Mouse (Mus musculus) embryo, embryonic 10 days (tissue): Measurements from ENCODE around the gene Fzd9.

Experiments used
- DNase-seq: peaks from one replicate; pipeline ENCODE4 v3.0.0-alpha.2; 2015; ENCODE audit warnings: low spot score

The Fzd9 gene

DNA sequence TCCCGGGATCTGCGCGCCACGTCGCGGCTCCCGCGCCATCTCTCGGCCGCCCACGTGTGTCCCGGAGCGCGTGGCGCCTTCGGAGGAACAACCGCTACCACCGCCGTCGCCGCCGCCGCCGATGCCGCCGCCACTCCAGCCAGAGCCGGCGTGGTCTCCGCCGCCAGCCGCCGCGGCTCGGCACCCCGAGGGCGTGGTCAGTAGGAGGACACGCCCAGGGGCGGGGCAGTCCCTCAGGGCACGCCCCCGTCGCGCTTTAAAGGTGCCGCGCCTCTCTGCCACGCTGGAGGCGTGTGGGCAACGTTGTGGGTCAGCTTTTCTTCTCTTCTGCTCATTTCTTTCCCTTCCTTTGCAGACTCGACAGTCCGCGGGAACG is at the start of gene Fzd9:
Gene Fzd9, minus strand, starts transcription at position 152 of the 376 bp plus-strand sequence.
- peak; percentile 94 for DNase-seq

DNA sequence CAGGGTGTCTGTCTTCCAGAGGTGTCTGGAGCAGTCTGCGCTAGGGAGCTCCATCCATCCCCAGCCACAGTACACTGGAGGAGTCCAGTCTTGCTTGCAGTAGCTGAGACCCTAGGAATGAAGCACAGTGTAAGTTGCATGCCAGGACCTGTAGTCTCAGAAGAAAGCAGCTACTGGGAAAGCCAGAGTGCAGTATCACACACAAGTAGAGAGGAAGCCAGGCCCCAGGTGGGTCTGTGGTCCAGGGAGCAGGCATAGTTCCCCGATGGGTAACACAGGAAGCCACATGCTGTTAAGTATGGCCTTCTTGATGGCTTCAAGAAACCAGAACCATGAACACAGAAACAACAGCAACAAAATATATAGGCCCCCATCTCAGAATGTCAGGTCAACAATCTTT is 41.0 kb upstream of the Fzd9 start:
- DNase-seq: no peak

DNA sequence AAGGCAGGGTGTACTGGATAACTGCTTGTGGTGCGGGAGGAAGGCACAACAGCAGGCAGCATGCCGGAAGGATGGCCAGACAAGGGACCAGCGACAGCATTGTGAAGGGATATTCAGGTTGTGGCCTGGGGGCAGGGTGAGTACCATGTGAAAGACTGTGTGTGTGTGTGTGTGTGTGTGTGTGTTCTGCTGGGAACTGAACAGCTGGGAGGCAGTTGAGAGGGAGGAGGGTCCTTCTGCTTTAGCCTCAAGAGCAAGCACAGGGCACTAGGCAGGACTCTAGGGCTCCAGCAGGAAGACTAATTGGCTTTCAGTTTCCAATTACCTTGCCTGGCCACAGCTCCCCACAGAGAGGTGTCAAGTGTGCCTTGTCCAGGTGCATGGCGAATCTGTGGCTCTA is 40.2 kb upstream of the Fzd9 start:
- DNase-seq: peak; percentile 8

DNA sequence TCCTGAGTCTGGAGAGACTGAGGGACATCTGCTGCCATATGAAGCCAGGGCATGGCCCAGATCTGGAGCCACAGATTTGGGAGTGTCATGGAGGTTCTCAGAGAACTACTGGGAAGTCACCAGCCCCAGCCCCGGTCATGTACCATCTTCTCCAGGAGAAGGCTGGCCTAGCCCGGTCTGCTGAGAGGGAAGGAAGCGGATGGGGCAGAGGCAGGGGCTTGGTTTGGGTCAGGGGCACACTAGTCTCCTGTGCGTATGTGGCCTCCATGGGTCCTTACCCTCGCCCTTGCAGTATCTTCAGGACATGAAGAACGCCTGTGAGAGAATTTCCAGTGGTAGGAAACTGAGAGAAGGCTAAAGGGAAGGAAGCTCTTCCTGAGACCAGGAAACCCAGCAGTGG is 39.7 kb upstream of the Fzd9 start:
- DNase-seq: no peak

DNA sequence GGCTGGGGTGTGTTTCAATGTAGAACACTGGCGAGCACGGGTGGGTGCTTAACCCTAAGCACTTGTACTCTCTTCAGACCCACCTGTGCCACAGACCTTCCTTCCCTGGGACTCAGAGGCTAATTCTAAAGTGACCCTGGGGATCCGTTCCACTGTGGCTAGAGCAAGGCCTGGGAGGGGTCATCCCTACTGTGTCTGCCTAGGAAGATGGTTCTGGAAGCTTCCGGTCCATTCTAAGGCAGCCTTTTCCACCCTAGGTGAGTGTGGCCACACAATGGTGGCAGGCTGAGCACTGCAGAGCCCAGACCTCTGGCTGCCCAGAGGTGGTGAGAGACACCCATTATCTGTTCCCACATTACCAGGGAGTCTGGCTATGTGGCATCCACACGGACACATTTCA is 35.9 kb upstream of the Fzd9 start:
- no peak for DNase-seq

DNA sequence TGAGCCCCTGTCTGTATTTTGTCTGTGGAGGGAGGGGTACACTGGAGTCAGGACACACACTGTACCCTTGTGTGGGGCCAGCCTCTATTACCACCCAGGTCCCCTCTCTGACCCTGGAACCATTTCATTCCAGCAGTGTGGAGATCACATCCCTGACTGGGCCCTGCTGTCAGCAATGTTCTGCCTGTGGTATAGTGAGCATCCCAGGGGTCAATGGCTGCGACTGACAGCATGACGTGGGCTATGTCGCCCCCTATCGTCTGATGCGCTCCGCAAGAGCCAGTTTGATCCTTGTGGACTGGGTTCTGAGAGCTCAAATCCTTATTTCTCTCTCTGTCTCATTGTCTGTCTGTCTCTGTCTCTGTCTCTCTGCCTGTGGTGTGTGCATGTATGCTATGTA is 35.2 kb upstream of the Fzd9 start:
- peak; percentile 92 for DNase-seq

DNA sequence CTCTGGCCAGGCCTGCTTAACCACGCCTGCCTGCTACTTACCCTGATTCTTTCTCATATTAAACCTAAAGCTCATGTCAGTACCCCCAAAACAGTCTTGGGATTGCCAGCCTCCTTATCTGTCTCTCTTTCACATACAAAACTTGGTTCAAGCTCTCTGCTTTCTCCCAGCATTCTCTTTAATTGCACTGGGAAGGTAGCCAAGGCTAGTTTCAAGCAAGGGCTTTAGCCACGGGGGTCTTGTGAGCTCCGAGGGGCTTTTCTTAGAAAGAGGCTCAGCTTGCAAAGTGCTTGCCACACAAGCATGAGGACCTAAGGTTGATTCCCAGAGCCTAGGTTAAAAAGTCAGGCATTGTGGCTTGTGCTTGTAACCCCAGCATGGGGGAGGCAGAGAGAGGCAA is 34.2 kb upstream of the Fzd9 start:
- DNase-seq: no peak

DNA sequence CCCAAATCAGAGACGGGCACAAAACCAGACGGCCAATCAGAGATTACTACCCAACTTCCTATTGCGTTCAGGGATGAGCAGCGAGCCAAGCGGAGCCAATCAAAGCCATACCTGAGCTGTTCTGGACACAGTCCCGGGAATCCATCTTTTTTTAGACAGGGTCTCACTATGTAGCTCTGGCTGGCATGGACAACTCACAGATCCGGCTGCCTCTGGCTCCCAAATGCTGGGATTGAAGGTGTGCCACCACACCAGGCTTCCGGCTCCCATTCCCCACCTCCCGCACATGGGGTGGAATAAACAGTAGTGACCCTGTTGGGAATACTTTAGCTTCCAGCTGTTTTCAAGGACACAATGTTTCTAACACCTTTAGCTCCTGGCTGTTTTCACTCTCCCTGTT is 29.2 kb upstream of the Fzd9 start:
- no peak for DNase-seq

DNA sequence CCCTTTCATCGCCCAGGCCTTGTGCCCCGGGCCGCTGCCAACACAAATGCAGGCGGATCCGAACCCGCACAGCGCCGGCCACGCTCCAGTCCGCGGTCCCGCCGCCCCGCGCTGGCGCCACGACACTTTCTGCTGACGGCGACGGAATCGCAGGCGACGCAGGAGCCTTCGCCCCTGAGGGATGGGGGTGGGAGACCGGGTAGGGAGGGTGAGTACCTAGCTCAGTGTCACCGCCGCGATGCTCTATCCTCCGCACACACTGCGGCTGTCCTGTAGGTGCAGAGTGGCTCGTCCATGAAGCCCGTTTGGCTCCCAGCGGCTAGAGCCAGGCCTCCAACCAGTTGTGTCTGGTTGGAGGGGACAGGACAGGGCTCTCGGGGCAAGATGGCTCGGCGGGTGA is 25.6 kb upstream of the Fzd9 start:
- peak; percentile 50 for DNase-seq

DNA sequence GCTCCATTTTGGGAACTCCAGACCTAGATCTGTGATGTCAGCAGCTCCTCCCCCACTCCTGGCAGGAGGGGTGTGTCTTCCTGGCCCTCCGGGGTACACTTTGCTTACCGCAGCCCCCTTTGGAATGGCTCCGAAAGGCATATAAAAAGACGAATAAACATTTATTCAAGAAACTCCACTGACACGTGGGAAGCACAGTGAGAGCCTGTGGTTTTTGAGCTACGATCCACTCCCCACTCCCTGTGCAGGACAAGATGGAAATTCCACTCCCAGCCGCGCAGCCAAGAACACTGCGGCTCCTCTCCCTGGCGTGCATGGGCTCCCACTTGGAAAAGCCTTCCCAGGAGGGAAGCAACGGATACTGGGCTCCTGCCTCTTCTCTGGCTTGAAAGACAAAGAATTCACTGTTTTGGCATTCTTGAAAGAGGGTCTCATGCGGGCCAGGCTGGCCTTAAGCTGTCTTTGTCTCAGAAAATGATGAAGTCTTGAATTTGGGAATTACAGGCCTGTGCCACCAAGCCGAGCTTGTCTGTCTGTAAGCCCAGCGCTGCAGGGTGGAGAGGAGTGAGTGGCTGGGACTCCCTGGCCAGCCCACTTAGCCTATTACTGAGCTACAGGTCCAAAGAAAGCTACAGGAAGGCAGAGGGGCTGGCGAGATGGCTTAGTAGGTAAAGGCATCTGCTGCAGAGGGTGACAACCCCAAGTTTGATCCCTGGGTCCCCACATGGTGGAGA is 23.8 kb upstream of the Fzd9 start:
- peak; percentile 52 for DNase-seq

DNA sequence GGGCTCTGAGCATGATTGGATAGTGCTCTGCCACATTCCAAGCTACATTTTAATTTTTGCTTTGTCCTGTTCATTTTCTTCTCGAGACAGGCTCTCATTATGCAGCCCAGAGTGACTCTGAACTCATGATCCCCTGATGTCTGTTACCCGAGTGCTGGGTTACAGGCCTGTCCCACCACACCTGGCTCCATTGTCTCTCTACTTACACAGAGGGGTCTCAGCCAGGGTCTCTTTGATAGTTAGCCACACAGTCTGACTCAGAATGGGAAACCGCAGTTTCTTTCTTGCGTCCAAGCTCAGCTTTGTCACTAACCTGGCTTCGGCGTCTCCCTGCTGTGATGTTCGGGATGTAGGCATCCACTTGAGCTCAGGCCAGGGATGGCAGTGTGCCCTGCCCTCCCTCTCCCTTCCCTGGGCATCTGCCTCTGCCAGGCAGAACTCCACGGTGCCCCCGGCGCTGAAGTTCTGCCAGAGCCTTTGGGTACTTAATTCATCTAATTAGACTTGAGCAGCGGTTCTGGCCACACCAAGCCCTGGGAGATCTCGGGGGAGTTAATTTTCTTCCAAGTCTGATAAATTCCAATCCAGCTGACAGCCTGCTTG is 20.6 kb upstream of the Fzd9 start:
- no peak for DNase-seq

DNA sequence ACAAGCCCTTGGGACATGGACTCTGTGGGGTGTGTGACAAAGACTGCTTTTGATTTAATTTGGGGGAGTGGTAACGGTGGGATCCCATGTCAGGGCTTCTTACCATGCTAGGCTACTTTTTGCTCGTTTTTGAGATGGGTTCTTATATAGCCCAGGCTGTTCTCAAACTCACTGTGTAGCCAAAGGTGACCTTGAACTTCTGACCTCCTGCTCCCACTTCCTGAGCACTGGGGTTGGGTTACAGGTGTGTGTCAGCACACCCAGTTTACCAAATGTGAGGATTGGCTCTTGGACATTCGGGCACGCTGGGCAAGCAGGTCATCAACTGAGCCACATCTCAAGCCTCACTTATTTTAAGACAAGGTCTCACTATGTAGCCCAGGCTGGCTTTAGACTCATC is 19.3 kb upstream of the Fzd9 start:
- no peak for DNase-seq

DNA sequence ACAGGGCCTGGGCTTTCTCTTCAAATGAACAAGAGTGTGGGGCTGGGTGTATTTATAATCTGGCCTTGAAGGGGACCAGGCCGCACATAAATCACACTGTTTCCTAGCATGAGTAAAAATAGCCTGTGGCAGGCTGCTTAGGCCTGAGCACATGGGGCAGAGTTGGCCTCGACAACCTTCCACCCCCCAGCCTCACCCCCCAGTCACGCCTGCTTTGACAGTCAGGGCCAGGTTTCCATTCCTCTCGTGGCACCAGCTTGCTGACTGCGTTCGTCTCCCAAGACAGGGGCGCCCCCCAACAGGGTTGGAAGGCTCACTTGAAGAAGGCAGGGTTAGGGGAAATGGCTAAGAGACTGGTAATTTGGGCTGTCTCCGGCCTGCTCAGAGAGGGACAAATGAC is 18.4 kb upstream of the Fzd9 start:
- DNase-seq: no peak

DNA sequence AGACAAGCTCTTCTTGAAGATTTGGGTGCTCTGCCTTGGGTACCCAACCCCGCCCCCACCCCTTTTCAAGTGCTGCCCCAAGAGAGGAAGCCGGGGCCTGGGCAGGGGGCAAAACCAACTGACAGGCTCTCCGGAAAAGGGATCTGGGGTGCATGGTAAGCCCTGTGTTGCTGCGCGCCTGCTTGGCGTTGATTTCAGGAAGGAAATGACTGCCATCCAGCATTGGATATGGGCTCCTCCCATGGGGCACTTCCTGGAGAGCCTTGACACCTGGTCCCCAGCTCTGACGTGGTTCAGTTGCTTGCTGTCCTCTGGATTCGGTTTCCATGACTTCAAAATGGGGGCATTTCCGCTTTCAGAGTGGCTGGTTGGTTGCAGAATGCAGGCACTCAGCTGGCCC is 13.5 kb upstream of the Fzd9 start:
- DNase-seq: peak; percentile 56

DNA sequence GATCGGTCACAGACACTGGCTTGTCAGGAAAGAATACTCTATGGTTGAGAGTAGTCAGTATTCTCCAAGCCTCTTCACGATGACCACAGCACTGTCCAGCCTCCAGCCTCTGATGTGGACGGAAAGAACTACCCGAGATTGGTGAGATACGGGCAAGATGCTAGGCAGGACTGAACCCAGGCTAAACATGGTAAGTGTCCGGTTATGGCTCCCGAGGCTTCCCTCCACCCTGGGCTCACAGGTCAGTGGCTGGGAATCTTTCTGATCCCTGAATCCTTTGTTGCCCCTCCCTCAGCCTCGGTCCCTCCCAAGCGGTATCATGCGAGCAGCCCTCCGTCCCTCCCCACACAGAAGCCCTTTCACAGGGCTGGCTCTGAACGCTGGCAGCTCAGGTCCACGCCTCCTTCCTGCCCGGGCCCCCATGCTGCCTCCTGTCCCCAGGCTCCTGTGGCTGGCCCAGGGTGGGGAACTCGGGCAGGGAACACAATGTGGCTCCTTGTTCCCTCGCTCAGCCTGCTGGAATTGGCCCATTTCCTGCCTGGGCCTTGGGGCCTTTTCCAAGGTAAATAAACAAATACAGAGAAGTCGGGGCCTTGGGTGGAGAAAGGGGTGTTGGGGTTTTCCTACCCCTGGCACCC is 13.0 kb upstream of the Fzd9 start:
- DNase-seq: peak; percentile 72

DNA sequence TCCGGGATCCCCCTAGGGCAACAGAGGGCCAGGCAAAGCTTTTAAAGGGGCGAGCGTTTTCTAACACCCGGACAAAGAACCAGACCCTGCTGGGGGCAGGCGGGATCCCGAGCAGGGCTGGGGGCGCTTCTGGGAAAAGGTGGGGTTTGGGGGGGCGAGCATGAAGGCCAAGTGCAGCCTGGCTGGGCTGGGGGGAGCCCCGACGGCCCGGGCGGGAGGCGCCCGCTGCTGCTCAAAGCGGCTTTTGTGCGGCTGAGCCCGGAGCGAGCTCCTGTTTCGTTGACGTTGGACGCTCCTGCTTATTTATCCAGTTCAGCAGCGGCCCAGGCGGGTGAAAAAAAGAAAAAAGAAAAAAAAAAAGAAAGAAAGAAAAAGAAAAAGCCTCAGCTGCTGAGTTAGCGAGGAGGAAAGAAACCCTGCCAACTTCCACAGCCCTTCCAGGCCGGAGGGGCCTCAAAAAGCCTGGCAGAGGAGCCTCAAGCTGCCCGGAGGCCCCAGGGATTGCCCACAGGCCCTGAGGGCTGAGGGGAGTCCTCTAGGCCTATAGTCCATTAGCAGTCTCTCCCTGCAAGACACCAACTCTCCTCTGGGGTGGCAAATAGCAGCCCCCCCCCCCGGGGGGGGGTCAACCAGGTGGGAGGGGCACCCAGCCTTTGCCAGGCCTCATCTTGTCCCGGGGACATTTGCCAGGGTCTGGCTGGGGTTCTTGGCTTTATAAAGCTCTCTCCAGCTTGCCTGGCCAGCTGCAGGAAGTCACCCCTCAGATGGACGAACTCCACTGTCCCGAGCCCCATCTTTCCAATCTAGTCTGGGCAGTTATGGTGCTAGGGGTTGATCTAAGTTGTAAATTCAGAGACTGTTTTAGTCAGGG is 7.5 kb upstream of the Fzd9 start:
- peak; percentile 38 for DNase-seq

DNA sequence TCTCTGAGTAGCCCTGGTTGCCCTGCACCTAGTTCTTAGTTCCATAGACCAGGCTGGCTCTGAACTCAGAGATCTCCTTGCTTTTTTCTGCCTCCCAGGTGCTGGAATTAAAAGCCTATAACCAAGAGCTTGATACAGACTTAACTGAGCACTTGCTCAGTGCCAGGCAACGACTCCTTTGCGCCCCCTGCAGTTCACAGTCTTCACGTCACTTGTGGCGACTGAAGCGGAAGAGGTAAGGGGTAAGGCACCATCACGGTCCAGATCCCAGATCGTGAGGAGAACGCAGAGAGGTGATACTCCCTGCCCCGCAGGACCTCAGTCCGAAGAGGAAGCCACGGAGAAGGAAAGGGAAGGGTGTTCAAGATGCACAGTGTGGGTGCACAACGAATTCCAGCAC is 6.5 kb upstream of the Fzd9 start:
- no peak for DNase-seq

DNA sequence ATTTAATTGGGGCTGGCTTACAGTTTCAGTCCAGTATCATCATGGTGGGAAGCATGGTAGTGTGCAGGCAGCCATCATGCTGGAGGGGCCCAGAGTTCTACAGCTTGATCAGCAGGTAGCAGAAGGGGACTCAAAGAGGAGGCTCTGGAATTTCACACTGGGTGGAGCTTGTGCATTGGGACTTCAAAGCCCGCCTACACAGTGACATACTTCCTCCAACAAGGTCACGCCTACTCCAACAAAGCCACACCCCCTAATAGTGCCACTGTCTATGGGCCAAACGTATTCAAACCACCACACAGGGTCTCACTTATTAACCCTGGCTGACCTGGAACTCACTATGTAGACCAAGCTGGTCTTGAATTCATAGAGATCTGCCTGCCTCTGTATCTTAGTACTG is 5.1 kb upstream of the Fzd9 start:
- DNase-seq: no peak

DNA sequence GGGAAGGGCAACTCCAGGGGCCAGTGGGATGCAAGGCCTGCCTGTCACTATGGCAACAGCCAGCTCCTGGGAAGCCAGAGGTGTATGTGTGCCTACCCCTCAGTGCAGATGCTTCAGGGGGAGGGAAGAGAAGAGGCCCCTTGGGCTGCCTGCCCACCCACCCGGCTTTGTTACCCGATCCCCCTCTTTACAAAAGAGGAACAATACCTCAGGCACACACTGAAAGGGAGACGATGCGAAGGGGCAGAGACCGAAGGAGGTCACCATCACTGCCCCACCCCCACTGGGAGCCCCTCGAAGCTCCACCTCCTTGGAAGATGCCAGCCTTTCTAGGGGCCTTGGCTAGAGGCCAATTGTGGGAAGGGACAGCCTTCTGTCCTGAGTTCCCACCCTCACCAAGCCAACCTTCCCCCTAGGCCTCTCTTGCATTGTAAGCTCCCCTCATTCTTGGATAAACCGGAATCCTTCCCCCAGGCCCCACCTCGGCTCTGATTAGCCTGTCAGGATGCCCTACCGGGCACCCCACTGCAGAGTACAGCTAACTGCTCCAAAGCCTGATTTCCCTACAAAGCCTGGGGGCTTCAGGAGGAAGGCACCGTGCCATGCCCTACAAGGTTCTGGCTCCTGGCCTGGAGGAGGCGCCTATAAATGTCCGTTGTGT is 2.8 kb upstream of the Fzd9 start:
- DNase-seq: peak; percentile 88

DNA sequence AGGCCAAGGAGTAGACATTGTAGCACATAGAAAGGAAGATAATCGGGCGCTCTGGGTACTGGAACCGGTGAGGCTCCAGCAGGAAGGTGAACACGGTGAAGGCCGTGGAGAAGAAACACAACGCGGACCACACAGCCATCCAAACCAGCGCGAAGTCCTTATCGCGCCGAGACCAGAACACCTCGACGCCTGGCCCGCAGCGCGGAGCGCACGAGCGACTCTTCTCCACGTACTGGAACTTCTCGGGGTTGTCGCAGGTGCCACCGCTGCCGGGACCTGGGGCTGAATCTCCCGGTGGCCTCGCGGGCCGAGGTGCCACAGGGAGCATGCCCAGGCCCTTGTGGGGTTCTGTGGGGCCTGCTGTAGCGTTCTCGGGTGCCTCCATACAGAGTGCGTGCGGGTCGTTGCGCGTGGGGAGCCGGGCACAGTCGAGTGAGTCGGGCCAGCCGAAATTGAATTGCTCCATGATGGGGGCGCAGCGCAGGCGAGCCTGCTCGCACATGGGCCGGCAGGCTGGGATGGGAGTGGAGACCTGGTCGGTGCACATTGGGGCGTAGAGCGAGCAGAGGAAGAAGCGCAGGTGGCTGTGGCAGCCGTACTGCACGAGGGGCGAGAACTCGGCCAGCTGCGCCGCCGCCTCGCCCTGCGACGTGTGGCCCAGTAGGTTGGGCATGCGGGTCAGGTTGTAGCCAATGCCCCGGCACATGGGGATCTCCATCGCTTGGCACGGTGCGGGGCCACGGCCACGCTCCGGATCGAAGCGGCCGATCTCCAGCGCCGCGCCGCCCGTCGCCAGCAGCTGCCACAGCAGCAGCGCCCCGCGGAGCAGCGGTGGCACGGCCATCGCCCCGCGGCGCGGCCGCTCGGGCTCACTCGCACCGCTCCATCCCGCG is 598 bp downstream of the Fzd9 start:
- DNase-seq: peak; percentile 39
